Mouse (Mus musculus) frontal cortex, postnatal 14 days (tissue): ENCODE data around the gene Dppa2.

Experiments used
- DNase-seq, 2 experiments: peaks; one replicate each; pipeline ENCODE4 v3.0.0; 2022; ENCODE audit warnings: low spot score in 2 of 2

The Dppa2 gene

GRCm38 (mm10) chr16:48344193-48344592 lies 40.5 kb downstream of the Dppa2 start:
- DNase-seq, result no peak

- DNase-seq, result no peak
Observed at GRCm38 (mm10) chr16:48347246-48347645, 43.5 kb downstream of the Dppa2 start.

DNA sequence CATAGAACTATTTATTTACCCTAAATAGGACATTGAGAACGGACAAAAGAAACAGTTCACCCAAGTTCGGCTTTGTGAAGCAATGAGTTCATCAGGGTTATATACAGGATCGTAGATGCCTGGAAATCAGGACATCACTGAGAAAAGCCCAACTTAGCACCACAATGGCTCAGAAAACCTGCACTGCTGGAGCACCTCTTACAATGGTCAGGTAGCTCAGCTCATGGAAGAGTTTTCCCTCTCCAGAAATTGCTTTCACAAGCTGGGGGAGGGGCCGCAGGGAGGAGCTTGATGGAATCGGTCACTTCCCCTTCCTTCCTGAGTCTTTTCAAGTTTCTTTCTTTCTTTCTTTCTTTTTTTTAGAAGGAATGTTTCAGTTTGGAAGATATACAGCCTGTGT lies 52.0 kb downstream of the Dppa2 start:
- no peak for DNase-seq

DNA sequence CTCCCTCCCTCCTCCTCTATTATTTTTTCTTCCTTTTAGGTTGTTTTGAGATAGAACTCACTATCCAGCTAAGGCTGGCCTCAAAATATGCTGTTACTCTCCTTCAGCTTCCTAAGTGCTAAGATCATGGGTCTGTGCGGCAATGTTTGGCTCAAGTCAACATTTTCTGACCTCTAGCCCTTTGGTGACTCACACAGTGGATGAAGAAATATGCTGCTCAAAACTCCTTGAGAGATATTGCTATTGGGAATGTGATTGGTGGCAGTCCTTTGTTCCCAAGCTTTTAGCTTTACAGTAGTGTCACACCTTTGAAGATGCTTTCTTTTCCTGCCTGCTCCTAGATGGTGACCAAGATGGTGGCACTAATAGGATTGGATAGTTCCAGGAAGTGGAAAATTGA lies 52.7 kb downstream of the Dppa2 start:
- no peak for DNase-seq

GRCm38 (mm10) chr16:48360887-48361286 lies 57.2 kb downstream of the Dppa2 start:
- peak; percentile 17 to 25 for DNase-seq

- no peak for DNase-seq
Observed at GRCm38 (mm10) chr16:48366801-48367200, 63.1 kb downstream of the Dppa2 start.

DNA sequence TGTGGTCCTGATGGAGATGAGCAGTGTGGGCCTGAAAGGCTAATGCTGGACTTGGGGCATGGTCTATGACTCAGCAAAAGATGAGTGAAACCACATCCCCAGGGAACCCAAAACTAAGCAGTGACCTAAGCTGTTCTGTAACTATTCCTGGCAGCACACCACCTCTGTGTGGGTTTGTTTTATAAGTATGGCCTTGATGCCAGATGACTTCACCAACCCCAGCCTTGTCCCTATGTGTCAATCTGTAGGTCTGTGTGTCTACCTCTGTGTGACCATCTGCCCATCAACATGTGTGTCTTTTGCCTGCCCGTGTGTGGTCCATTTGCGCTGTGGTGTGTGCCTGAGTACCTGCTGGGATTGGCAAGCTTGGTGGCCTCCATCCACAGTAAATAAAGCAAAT lies 64.4 kb downstream of the Dppa2 start:
- DNase-seq, result no peak
